Mouse (Mus musculus) yolk sac, embryonic 10.5 days (tissue): ENCODE measurements around the gene Ppp1ca.

Experiments
- DNase-seq: peaks from one replicate; pipeline ENCODE4 v3.0.0-alpha.2; 2017; ENCODE audit warnings: low spot score

Gene Ppp1ca

DNA sequence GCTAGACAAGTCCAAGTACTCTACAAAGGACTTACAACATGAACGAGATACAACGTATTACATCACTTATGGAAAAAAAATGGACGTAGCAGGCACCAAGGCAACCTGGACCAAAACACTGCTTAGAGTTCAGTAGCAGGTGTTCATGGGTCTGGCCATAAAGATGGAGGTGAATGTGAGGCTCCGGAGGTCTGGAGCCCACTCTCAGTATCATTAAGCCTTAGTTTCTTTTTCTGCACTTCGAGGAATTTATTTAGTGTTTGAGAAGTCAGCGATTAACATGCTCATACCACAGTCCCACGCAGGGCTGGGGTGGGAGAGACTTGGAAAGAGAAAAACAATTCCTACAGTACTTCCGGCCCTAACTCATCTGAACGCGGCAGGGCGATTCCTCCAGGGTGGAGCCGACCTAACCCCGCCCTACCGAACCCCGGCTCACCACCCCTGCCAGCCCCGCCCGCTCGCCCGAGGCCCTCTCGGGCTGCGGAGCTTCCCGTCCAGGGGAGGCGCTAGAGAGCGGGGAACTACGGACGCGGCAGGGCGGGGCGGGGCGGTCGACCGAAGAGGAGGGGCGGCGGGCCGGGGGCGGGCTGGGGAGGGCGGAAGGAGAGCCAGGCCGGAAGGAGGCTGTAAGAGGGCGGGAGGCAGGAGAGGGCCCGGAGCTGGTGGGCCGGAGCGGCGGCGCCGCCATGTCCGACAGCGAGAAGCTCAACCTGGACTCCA, at the start of gene Ppp1ca:
TSS of gene Ppp1ca (plus strand) at position 538 of the 723 bp plus-strand sequence.
- peak; percentile 96 for DNase-seq

DNA sequence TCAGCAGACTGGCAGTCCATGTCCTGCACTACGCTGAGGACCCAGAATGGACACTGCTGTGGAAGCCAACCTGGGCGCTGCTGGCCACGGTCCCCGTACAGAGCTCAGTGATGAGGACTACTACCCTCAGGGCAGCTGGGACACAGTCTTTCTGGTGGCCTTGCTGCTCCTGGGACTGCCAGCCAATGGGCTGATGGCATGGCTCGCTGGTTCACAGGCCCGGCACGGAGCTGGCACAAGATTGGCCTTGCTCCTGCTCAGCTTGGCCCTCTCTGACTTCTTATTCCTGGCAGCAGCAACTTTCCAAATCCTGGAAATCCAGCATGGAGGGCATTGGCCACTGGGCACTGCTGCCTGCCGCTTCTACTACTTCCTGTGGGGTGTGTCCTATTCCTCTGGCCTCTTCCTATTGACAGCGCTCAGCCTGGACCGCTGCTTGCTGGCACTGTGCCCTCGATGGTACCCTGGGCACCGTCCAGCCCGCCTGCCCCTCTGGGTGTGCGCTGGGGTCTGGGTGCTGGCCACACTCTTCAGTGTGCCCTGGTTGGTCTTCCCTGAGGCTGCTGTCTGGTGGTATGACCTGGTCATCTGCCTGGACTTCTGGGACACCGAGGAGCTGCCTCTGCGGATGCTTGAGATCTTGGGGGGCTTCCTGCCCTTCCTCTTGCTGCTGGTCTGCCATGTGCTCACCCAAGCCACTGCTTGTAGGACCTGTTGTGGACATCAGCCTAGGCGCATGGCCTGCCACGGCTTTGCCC, 49.3 kb upstream of the Ppp1ca start:
- no peak for DNase-seq

DNA sequence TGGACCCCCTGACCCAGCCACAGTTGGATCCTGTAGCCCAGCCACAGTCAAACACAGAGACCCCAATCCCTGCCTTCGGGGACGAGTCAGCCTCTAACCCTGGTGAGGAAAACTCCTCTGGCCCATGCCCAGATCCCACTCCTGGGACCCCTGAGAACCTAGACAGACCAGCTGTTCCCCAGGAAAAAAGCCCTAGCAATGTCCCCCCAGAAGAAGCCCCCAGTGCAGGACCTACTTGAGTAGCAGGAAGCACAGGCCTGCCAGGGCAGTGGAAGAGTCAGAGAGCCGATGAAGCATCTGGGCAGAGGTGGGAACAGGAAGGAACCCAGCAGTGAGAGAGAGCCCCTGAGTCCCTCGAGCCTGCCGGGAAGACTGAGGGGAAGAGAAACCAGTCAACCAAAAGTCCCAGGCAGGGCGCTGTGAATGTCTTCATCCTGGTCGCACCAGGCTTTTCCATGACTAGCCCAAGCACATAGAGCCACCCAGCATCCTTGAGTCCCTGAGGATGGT, 48.1 kb upstream of the Ppp1ca start, which contains the start of gene Cabp4:
TSS of gene Cabp4 (minus strand) at position 275 of the 510 bp plus-strand sequence.
- no peak for DNase-seq

DNA sequence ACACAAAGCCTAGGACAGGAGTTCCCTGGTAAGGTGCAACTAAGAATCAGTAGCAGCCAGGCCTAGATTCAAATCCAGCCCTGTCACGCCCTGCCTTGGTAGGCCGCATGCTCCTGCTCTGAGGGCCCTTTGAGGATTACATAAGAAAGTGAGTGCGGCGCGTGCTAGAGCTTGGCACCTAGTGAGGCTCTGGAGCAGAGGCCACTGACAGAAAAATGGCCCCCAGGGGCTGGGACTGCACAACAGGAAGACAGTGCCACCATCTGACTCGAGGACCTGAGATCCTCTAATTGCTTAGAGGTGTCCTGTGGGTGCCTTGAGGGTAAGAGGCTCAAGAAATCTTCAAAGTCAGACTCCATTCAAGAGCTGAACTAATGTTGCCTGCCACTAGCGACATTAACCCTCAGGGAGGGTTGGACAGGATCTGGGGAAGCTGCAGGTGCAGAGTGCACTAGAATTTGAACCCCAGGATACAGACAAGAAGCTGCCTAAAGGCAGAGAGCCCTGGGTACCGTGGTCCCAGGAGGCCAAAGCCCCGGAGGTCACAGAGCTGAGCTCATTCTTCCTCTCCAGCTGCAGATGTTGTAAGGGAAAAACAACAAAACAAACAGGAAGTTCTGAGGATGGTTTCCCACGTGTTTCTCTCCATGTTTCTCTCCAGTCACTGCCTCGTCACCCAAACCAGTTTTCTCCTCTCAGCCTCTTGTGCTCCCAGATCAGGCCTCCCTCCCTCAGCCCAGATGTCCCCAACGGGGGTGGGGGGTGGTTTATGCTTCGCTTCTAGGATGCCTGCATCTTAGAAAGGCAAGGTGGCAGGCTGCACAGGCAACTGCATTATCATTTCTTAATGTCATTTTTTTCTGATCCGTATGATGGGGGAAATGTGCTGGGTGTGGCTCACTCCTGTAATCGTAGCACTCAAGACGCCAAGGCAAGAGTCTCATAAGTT, 47.0 kb upstream of the Ppp1ca start:
- DNase-seq, result no peak

- DNase-seq, result no peak
These were observed 45.9 kb upstream of the Ppp1ca start for GRCm38 (mm10) chr19:4145936-4146335.

DNA sequence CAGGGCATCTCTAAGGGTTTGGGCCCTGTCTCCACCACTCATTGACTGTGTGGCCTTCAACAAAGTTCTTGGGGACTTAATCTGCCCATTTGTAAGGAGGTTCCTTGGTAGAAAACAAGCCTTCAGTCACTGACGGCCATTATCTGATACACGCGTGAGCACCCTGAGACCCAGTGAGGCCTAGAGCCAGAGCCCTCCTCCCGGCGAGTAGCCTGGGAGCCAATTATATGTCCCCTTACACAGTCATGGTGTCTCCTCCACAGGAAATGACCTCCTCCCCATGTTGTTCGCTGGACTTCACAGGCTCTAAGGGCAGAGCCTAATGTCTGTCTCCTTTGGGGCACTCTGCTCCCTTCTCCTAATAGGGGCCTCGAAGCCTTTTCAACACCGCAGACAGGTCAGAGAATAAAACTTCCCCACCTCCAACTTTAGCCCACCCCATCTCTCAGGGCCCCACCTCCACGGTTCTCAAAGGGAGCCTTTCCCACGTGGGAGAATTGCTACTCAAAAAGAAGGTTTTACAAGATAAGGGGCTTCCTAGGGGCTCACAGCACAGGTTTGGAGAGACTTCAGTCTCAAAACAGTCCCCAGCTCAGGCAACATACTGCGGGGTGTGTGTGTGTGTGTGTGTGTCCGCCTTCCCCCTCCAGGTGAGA, 45.4 kb upstream of the Ppp1ca start:
- no peak for DNase-seq

GRCm38 (mm10) chr19:4147022-4147405, 44.9 kb upstream of the Ppp1ca start:
- DNase-seq, result no peak

DNA sequence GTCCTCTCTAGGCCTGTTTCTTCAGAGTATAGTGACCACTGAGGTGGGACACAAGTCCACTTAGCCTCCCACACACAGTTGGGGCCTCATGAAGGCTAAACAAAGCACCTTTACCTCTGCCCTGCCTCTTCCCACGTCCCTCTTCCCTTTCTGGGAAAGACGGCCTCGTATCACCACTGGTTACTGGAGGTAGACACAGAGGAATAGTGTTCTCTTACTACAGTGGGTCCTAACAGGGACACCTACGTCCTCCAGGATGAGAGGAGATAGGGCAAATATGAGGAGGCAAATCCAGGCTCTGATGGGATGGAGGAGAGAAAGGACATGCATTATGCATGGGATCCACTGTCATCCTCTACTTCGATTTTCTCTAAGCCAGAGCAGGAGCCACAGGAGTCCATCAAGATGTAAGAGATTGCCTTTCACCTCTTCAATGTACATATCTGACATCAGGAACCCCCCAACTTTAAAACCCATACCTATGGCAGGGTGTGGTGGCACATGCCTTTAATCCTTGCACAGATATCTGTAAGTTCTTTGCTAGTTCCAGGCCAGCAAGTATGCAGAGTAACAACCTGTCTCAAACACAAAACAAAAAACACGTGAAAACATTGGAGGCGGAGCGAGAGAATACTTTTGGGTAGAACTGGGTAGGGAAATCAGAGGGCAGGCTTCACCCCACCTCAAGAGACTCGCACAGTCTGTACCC, 43.9 kb upstream of the Ppp1ca start:
- DNase-seq, result no peak

DNA sequence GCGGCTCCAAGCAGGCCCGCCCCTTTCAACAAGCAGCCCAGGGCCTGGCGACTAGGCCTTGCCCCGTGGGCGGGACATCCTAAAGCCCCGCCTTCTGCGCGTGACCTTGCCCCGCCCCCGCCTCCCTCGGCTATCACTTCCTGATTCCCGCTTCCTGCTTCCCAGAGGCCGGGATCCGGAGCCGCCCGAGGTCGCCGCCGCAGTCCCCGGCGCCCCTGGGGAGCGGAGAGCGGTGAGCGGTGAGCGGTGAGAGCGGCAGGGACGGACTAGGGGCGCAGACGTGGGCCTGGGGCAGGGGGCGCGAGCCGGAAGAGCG, 43.4 kb upstream of the Ppp1ca start, which contains the start of gene Coro1b:
TSS of gene Coro1b (plus strand) at position 129 of the 316 bp plus-strand sequence.
- peak; percentile 96 for DNase-seq

DNA sequence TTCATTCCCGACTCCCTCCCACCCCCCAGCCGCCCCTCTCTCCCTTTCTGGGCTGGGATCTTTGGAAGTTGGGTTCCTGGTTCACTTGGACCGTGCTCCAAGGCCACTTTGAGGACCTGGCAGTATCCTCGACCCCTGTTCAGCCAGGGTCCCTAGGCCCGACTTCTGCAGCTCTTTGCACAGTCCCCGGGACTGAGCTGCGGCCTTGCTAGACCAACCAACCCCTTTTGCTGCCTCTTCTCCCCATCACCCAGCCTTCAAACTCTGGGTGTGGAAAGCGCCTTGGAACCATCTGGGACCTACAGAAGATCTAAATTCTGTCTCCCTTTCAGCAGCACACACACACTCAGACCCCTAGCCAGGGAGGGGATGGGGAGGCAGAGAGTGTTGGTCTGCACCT, 43.0 kb upstream of the Ppp1ca start:
- no peak for DNase-seq

DNA sequence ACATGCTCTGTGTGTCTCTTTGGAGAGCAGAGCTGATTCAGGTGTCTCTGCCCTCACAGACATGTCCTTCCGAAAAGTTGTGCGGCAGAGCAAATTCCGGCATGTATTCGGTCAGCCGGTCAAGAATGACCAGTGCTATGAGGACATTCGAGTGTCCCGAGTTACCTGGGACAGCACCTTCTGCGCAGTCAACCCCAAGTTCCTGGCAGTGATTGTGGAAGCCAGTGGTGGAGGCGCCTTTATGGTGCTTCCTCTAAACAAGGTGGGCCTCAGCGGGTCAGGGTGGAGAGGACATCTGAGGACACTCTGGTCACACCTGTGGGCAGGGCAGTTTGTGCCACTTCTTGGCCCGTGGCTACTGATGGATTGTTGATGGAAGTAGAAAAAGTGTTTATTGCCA, 42.6 kb upstream of the Ppp1ca start:
- DNase-seq, result no peak

DNA sequence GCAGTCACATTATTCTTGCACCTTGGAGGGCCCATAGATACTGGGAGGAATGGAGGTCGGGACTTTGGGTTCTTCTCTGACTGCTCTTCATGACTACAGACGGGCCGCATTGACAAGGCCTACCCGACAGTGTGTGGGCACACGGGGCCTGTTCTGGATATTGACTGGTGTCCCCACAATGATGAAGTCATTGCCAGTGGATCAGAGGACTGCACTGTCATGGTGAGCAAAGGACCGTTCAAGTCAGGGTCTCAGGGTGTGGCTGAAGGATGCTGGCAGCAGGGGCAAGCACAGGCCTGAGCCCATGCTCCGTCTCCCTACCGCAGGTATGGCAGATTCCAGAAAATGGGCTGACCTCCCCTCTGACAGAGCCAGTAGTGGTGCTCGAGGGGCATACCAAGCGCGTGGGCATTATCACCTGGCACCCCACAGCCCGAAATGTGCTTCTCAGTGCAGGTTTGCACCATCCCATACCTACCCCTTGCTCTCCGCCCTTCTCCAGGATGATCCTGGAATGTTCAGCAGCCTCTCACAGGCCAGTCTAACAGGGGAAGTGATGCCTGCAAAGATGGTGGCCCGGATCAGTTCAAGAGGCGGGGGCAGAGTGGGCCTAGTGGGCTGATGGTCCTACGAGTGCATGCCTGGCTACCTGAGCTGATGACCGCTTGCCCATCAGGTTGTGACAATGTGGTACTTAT, 42.0 kb upstream of the Ppp1ca start:
- DNase-seq, result no peak

- no peak for DNase-seq
These were observed 41.0 kb upstream of the Ppp1ca start for GRCm38 (mm10) chr19:4150567-4151487.

- DNase-seq, result no peak
These were observed 40.4 kb upstream of the Ppp1ca start for GRCm38 (mm10) chr19:4151488-4151860.

DNA sequence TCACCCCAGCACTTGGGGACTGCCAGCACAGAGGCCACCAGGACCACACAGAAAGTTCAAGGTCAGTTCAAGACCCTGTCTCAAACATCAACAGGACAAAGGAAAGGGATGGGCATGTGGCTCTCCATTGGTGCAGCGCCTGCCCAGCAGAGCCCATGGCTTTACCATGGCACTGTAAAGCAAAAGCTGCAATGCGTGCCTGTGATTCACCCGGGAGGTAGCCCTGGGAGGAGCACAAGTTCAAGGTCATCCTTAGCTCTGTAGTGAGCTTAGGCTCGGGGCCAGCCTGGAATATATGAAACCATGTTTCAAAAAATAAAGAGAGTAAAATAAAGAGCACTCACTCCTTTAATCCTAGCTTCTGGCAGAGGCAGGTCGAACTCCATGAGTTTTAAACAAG, 40.0 kb upstream of the Ppp1ca start:
- DNase-seq, result no peak

- no peak for DNase-seq
These were observed 39.2 kb upstream of the Ppp1ca start for GRCm38 (mm10) chr19:4152445-4153231.

- DNase-seq, result no peak
These were observed 38.6 kb upstream of the Ppp1ca start, which contains the start of gene Ptprcap for GRCm38 (mm10) chr19:4153232-4153654. Ptprcap (plus strand) TSS chr19:4153604.
